Mouse (Mus musculus) midbrain, embryonic 11.5 days (tissue): ENCODE measurements around the gene Gm16368. TPM values are rescaled to one million over a fixed set of nuclear protein-coding genes. Genes with fewer than 3 reads are reported as not detected.
"Not testable (repeated sequence)": the region's sequence is repeated elsewhere in the genome, so short reads cannot be mapped to it uniquely, and the experiment has no call there.

ENCODE experiments used
- ATAC-seq: fragments of 200-750 bp; cut with Nextera tagmentation; 2 replicates; pipeline ENCODE4 v1.8.0; 2017; ENCODE audit warnings: moderate TSS enrichment, moderate library complexity; ENCODE audit not compliant: low FRiP score
- DNase-seq: peaks from one replicate; pipeline ENCODE4 v3.0.0; 2015; ENCODE audit warnings: low spot score; ENCODE audit errors: missing footprints
- H3K27ac ChIP-seq: fragments of 300-500 bp; sonication (generic); 2 replicates; pipeline ENCODE4 v1.5.1; 2014; ENCODE audit warnings: low read depth, low read length
- H3K27me3 ChIP-seq: fragments of 300-500 bp; sonication (generic); 2 replicates; pipeline ENCODE4 v1.6.1; 2014; ENCODE audit warnings: mild to moderate bottlenecking, low read length, moderate library complexity, mixed read lengths; ENCODE audit not compliant: control insufficient read depth, insufficient read depth
- H3K36me3 ChIP-seq: fragments of 300-500 bp; sonication (generic); 2 replicates; pipeline ENCODE4 v1.6.1; 2014; ENCODE audit warnings: mild to moderate bottlenecking, low read length, moderate library complexity, mixed read lengths; ENCODE audit not compliant: control insufficient read depth, insufficient read depth
- H3K4me1 ChIP-seq: fragments of 300-500 bp; sonication (generic); 2 replicates; pipeline ENCODE4 v1.6.1; 2014; ENCODE audit warnings: low read length; ENCODE audit not compliant: control insufficient read depth, insufficient read depth
- H3K4me2 ChIP-seq: fragments of 300-500 bp; sonication (generic); 2 replicates; pipeline ENCODE4 v1.6.1; 2014; ENCODE audit warnings: mild to moderate bottlenecking, moderate library complexity
- H3K4me3 ChIP-seq: fragments of 300-500 bp; sonication (generic); 2 replicates; pipeline ENCODE4 v1.5.1; 2014; ENCODE audit warnings: low read depth, low read length
- H3K9ac ChIP-seq: fragments of 300-500 bp; sonication (generic); 2 replicates; pipeline ENCODE4 v1.6.1; 2014; ENCODE audit warnings: low read length
- H3K9me3 ChIP-seq: fragments of 300-500 bp; sonication (generic); 2 replicates; pipeline ENCODE4 v1.6.1; 2016; ENCODE audit warnings: low read length; ENCODE audit not compliant: control insufficient read depth
- WGBS: fragments of 180-500 bp; shearing (Covaris S2); extraction: QIAGEN DNeasy Blood & Tissue Kit; methylation state at CpG from one replicate; pipeline ENCODE4 v1.1.7; 2014; 5-methylcytosine and 5-hydroxymethylcytosine counted together
- polyA plus RNA-seq: library from polyadenylated mRNA; unstranded; fragments of >200 nt; fragmentation: Nextera tagmentation; extraction: Ambion mirVana; gene quantifications from 2 replicates; pipeline ENCODE4 v1.2.1, GENCODE M21; 2014

The Gm16368 gene
- polyA plus RNA-seq: not detected in 2 replicates

- not testable (repeated sequence) for H3K27ac ChIP-seq, H3K9me3 ChIP-seq, H3K4me2 ChIP-seq, H3K4me3 ChIP-seq, DNase-seq, ATAC-seq, H3K4me1 ChIP-seq, H3K27me3 ChIP-seq, H3K36me3 ChIP-seq, H3K9ac ChIP-seq
- 56% methylated on average over 1 of the region's 1 CpGs for WGBS
Observed at GRCm38 (mm10) chr12:88083397-88083796, at the start of gene Gm16368. Gene Gm16368 (plus strand): TSS chr12:88083697.

- not testable (repeated sequence) for H3K27me3 ChIP-seq, ATAC-seq, H3K9ac ChIP-seq, H3K9me3 ChIP-seq, DNase-seq, H3K4me1 ChIP-seq, H3K4me2 ChIP-seq, H3K27ac ChIP-seq, H3K36me3 ChIP-seq, H3K4me3 ChIP-seq
Observed at GRCm38 (mm10) chr12:88039062-88039461, 44.4 kb upstream of the Gm16368 start.

- H3K9ac ChIP-seq, H3K4me3 ChIP-seq, H3K27ac ChIP-seq, H3K4me1 ChIP-seq, DNase-seq, H3K4me2 ChIP-seq, H3K9me3 ChIP-seq, ATAC-seq, H3K36me3 ChIP-seq, H3K27me3 ChIP-seq: not testable (repeated sequence)
- WGBS: 96% methylated on average over 1 of the region's 1 CpGs
Observed at GRCm38 (mm10) chr12:88039703-88040102, 43.8 kb upstream of the Gm16368 start.

- H3K27me3 ChIP-seq, ATAC-seq, H3K9me3 ChIP-seq, H3K27ac ChIP-seq, H3K9ac ChIP-seq, DNase-seq, H3K4me1 ChIP-seq, H3K4me3 ChIP-seq, H3K4me2 ChIP-seq, H3K36me3 ChIP-seq: not testable (repeated sequence)
- 52% methylated on average over 1 of the region's 1 CpGs for WGBS
Observed at GRCm38 (mm10) chr12:88045226-88045625, 38.3 kb upstream of the Gm16368 start.

Other genes starting within 250 kb of the Gm16368 start
- not detected in 2 replicates for gene Gm2001, start 241.4 kb upstream of the Gm16368 start, polyA plus RNA-seq
- gene Gm2016, start 209.6 kb upstream of the Gm16368 start, polyA plus RNA-seq: not detected in 2 replicates
- gene Gm2022, start 188.3 kb upstream of the Gm16368 start, polyA plus RNA-seq: not detected in 2 replicates
- not detected in 2 replicates for gene Gm2035, start 163.8 kb upstream of the Gm16368 start, polyA plus RNA-seq
- gene Gm2042, start 129.6 kb upstream of the Gm16368 start, polyA plus RNA-seq: not detected in 2 replicates
- gene Gm2075, start 71.8 kb upstream of the Gm16368 start, polyA plus RNA-seq: not detected in 2 replicates
- gene Gm6803, start 64.9 kb upstream of the Gm16368 start, polyA plus RNA-seq: not detected in 2 replicates
- gene Gm2056, start 56.7 kb upstream of the Gm16368 start, polyA plus RNA-seq: not detected in 2 replicates
- gene Gm10436, start 98.4 kb downstream of the Gm16368 start, polyA plus RNA-seq: not detected in 2 replicates
- not detected in 2 replicates for gene Gm8332, start 166.4 kb downstream of the Gm16368 start, polyA plus RNA-seq
- not detected in 2 replicates for gene Gm5662, start 190.8 kb downstream of the Gm16368 start, polyA plus RNA-seq
- gene Gm5039, start 240.3 kb downstream of the Gm16368 start, polyA plus RNA-seq: not detected in 2 replicates